Mouse (Mus musculus) liver, adult 2 months (tissue): ENCODE measurements around the gene Abhd17b.

Experiments used
- CTCF ChIP-seq: fragments of 200-500 bp; IDR thresholded peaks from 2 replicates; pipeline ENCODE4 v1.5.1; 2011; ENCODE audit warnings: low read depth, low read length, control low read depth
- POLR2A ChIP-seq: fragments of 200-500 bp; IDR thresholded peaks from 2 replicates; pipeline ENCODE4 v1.6.1; 2011; ENCODE audit warnings: low read length, control low read depth; ENCODE audit not compliant: insufficient read depth; ENCODE audit errors: extremely low read depth

- TF ChIP-seq CTCF (no peak), POLR2A (no peak)
These were observed 62.5 kb downstream of the Abhd17b start for GRCm38 (mm10) chr19:21715515-21715914.
